Mouse (Mus musculus) frontal cortex, postnatal 14 days (tissue): ENCODE results near the gene Strip1.

ENCODE experiments used
- DNase-seq, 2 experiments: peaks; one replicate each; pipeline ENCODE4 v3.0.0; 2022; ENCODE audit warnings: low spot score in 2 of 2

Strip1 gene

GRCm38 (mm10) chr3:107594662-107595263 is 36.7 kb downstream of the Strip1 start, which contains the start of gene Alx3:
Gene Alx3 (plus strand): TSS chr3:107595031.
- DNase-seq = no peak

- DNase-seq = no peak
Observed at GRCm38 (mm10) chr3:107593632-107594031, 37.9 kb downstream of the Strip1 start.

GRCm38 (mm10) chr3:107591612-107592011 is 39.9 kb downstream of the Strip1 start:
- DNase-seq = no peak

GRCm38 (mm10) chr3:107586504-107586903 is 45.0 kb downstream of the Strip1 start:
- no peak for DNase-seq

- DNase-seq = no peak
Observed at GRCm38 (mm10) chr3:107583893-107584292, 47.6 kb downstream of the Strip1 start.

GRCm38 (mm10) chr3:107582875-107583767 is 48.4 kb downstream of the Strip1 start:
- DNase-seq = no peak

GRCm38 (mm10) chr3:107582130-107582874 is 49.2 kb downstream of the Strip1 start:
- DNase-seq = no peak

GRCm38 (mm10) chr3:107581103-107582010 is 50.1 kb downstream of the Strip1 start:
- no peak for DNase-seq

- DNase-seq = peak in 1 of 2 experiments; percentile 58
Observed at GRCm38 (mm10) chr3:107579466-107579865, 52.0 kb downstream of the Strip1 start.

GRCm38 (mm10) chr3:107577810-107578390 is 53.6 kb downstream of the Strip1 start:
- DNase-seq = no peak

- DNase-seq = no peak
Observed at GRCm38 (mm10) chr3:107576807-107577206, 54.7 kb downstream of the Strip1 start.

GRCm38 (mm10) chr3:107571205-107571604 is 60.3 kb downstream of the Strip1 start:
- no peak for DNase-seq

GRCm38 (mm10) chr3:107568721-107569120 is 62.8 kb downstream of the Strip1 start:
- DNase-seq = no peak

- no peak for DNase-seq
Observed at GRCm38 (mm10) chr3:107567766-107568165, 63.7 kb downstream of the Strip1 start.

GRCm38 (mm10) chr3:107565331-107565730 is 66.2 kb downstream of the Strip1 start:
- DNase-seq = no peak

GRCm38 (mm10) chr3:107563880-107564279 is 67.6 kb downstream of the Strip1 start:
- DNase-seq = no peak

GRCm38 (mm10) chr3:107562591-107562990 is 68.9 kb downstream of the Strip1 start:
- no peak for DNase-seq
